Mouse (Mus musculus): ENCODE measurements around the gene Slc35d2. TPM values are rescaled to one million over a fixed set of nuclear protein-coding genes. Genes with fewer than 3 reads are reported as not detected.

The Slc35d2 gene
- 2.7 TPM for polyA plus RNA-seq (2014; fragmentation: Illumina TruSeq; extraction: RNeasy Lipid Tissue Mini Kit (QIAGEN cat#74804); ENCODE audit: low read depth, low replicate concordance)

GRCm38 (mm10) chr13:64128858-64129615, at the start of gene Slc35d2:
TSS of gene Slc35d2 (minus strand) at chr13:64129368.

GRCm38 (mm10) chr13:64161548-64161915, 32.4 kb upstream of the Slc35d2 start, which contains the start of gene Habp4:
TSS of gene Habp4 (plus strand) at chr13:64161824.

DNA sequence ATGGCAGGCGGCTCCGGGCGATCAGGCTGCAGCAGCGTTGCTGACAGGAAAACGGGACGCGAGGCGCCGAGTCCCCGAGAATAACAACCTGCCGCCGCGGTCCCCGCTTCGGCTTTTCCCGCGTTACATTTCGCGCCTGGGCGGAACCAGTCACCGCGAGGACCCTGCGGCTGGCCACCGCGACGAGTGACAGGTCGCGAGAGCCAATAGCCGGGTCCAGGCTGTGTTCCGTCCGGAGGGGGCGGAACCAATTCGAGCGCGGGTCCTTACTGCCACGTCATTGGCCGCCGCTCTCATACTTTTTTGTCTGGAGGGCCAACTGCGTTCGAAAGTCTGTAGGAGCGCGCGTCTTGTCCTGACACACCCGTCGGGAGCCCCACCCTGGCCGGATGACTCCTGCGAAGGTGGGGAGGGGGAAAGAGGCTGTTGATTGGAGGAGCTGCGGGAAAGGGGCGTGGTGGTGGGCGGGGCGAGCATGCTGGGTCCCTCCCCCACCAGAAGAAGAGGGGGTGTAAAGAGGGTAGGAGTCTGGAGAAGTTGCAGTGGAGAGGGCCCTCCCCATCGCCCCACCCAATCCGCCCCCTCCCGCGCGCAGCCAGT, 24.0 kb upstream of the Slc35d2 start, which contains the start of gene Zfp367:
Gene Zfp367 (minus strand): TSS at position 120 of the 600 bp plus-strand sequence.

GRCm38 (mm10) chr13:64089130-64089529, 40.0 kb downstream of the Slc35d2 start, which contains the start of gene Hsd17b3:
TSS of gene Hsd17b3 (minus strand) at chr13:64089230.

Other genes with a start within 250 kb of the Slc35d2 start
- not detected for gene Hsd17b3, start 40.1 kb downstream of the Slc35d2 start, polyA plus RNA-seq (2014; fragmentation: Illumina TruSeq; extraction: RNeasy Lipid Tissue Mini Kit (QIAGEN cat#74804); ENCODE audit: low read depth, low replicate concordance)
- gene Zfp367, start 23.8 kb upstream of the Slc35d2 start, polyA plus RNA-seq (2014; fragmentation: Illumina TruSeq; extraction: RNeasy Lipid Tissue Mini Kit (QIAGEN cat#74804); ENCODE audit: low read depth, low replicate concordance) = 29.4 TPM
- gene Habp4, start 32.5 kb upstream of the Slc35d2 start, polyA plus RNA-seq (2014; fragmentation: Illumina TruSeq; extraction: RNeasy Lipid Tissue Mini Kit (QIAGEN cat#74804); ENCODE audit: low read depth, low replicate concordance) = 58.0 TPM
- 12.9 TPM for gene Cdc14b, start 145.9 kb upstream of the Slc35d2 start, polyA plus RNA-seq (2014; fragmentation: Illumina TruSeq; extraction: RNeasy Lipid Tissue Mini Kit (QIAGEN cat#74804); ENCODE audit: low read depth, low replicate concordance)
- gene Aaed1, start 183.3 kb upstream of the Slc35d2 start, polyA plus RNA-seq (2014; fragmentation: Illumina TruSeq; extraction: RNeasy Lipid Tissue Mini Kit (QIAGEN cat#74804); ENCODE audit: low read depth, low replicate concordance) = 74.6 TPM
- 270 TPM for gene Ctsl, start 241.5 kb upstream of the Slc35d2 start, polyA plus RNA-seq (2014; fragmentation: Illumina TruSeq; extraction: RNeasy Lipid Tissue Mini Kit (QIAGEN cat#74804); ENCODE audit: low read depth, low replicate concordance)

All from heart, adult 10 weeks (tissue).